Mouse (Mus musculus) ES-E14 (cell line): ENCODE measurements at regions not wholly inside any gene's neighbourhood (a gene's known extent, or its start where the extent isn't known, plus 50 kb on each side); places are given as distances from the start of the nearest gene placed in this dataset.

ENCODE experiments used
- CHD2 ChIP-seq: IDR thresholded peaks from 2 replicates; pipeline ENCODE4 v1.6.1; 2014; ENCODE audit warnings: mild to moderate bottlenecking, low read depth, low read length, inconsistent platforms
- HCFC1 ChIP-seq: IDR thresholded peaks from 2 replicates; pipeline ENCODE4 v1.6.1; 2012; ENCODE audit warnings: low read length, inconsistent platforms, borderline replicate concordance; ENCODE audit not compliant: insufficient read depth
- MAFK ChIP-seq: IDR thresholded peaks from 2 replicates; pipeline ENCODE4 v1.6.1; 2014; ENCODE audit warnings: mild to moderate bottlenecking, low read depth, low read length, inconsistent platforms; ENCODE audit not compliant: insufficient read depth
- ZC3H11A ChIP-seq: IDR thresholded peaks from 2 replicates; pipeline ENCODE4 v1.6.1; 2012; ENCODE audit warnings: low read depth, mild to moderate bottlenecking, inconsistent platforms, low read length, borderline replicate concordance
- ZNF384 ChIP-seq: IDR thresholded peaks from 2 replicates; pipeline ENCODE4 v1.6.1; 2012; ENCODE audit warnings: low read depth, low read length, inconsistent platforms

GRCm38 (mm10) chr7:137748936-137749335 is 311.5 kb downstream of the Glrx3 start:
- no peak for TF ChIP-seq ZC3H11A
- TF ChIP-seq ZNF384: no peak
- TF ChIP-seq CHD2: no peak
- no peak for TF ChIP-seq HCFC1
- no peak for TF ChIP-seq MAFK
